In genomic region chr2:173738232-173738631, GRCm38 (mm10) we compare ENCODE assay signal across 8 mouse cellular contexts. TPM values are rescaled to one million over a fixed set of nuclear protein-coding genes. Genes with fewer than 3 reads are reported as not detected.
DNase-seq lines count a peak whose midpoint lies in the region; ATAC-seq lines count a peak whose summit lies in the region.

No protein-coding gene starts in this region.

- peak overlapping the region; percentile 79 for H3K4me3 ChIP-seq in heart, embryonic 13.5 days
- H3K4me3 ChIP-seq in hindbrain, embryonic 10.5 days = peak overlapping the region; percentile 89

- no peak overlapping the region for H3K27ac ChIP-seq in heart, embryonic 13.5 days (replicated peaks)
- peak overlapping the region; percentile 95 for H3K27ac ChIP-seq in hindbrain, embryonic 10.5 days

- H3K27me3 ChIP-seq in heart, embryonic 13.5 days (replicated peaks) = no peaks in the 10 kb centered on the region
- no peaks in the 10 kb centered on the region for H3K27me3 ChIP-seq in hindbrain, embryonic 10.5 days (ENCODE audit: insufficient read depth, poor library complexity, severe bottlenecking)

- H3K9me3 ChIP-seq in heart, embryonic 13.5 days = no peaks in the 10 kb centered on the region
- H3K9me3 ChIP-seq in hindbrain, embryonic 10.5 days = no peaks in the 10 kb centered on the region

- WGBS in heart, embryonic 13.5 days = 56% methylated on average over 9 of the region's 9 CpGs
- 87% methylated on average over 9 of the region's 9 CpGs for WGBS in hindbrain, embryonic 10.5 days

- no peak for DNase-seq in heart, adult 9 months (ENCODE audit: low spot score in 2 of 2)
- peak; percentile 23 for DNase-seq in MEL-GATA-1-ER (ENCODE audit: extremely low read depth, low read depth)
- no peak for DNase-seq in hindbrain, embryonic 10.5 days (ENCODE audit: low spot score)
- DNase-seq in left cerebral cortex, adult 11 months (ENCODE audit: low spot score) = no peak
- DNase-seq in right cerebral cortex, postnatal 14 days = no peak
- no peak for DNase-seq in cerebellum, adult 9-10 months

- peaks cover 9% of the 10 kb centered on the region for H3K36me3 ChIP-seq in heart, embryonic 13.5 days
- peaks cover 22% of the 10 kb centered on the region for H3K36me3 ChIP-seq in hindbrain, embryonic 10.5 days

- H3K4me2 ChIP-seq in heart, embryonic 13.5 days = peak overlapping the region; percentile 85

- no peak for ATAC-seq in heart, embryonic 13.5 days (ENCODE audit: extremely low read depth, insufficient number of reproducible peaks, low FRiP score, low TSS enrichment)
- ATAC-seq in megakaryocyte-erythroid progenitor cell, adult 5-6 weeks (replicated peaks; ENCODE audit: low FRiP score, low TSS enrichment, poor library complexity, severe bottlenecking) = peak; percentile 73

- H3K4me1 ChIP-seq in heart, embryonic 13.5 days = peaks cover 21% of the 10 kb centered on the region
- peaks cover 29% of the 10 kb centered on the region for H3K4me1 ChIP-seq in hindbrain, embryonic 10.5 days (replicated peaks)

- peak overlapping the region; percentile 92 for H3K9ac ChIP-seq in heart, embryonic 13.5 days

RNA-seq across cellular contexts. Expression of gene Vapb, which starts 0.9 kb away (rescaled TPM):
- 8.2 and 8.6 TPM in 2 replicates for polyA plus RNA-seq in heart, embryonic 13.5 days (2015; fragmentation: Nextera tagmentation; extraction: Ambion mirVana)
- 11.7 and 14.9 TPM in 2 replicates for polyA plus RNA-seq in hindbrain, embryonic 10.5 days (2016; fragmentation: Nextera tagmentation; extraction: Ambion mirVana)
- 5.2 and 8.8 TPM in 2 replicates for total RNA-seq in megakaryocyte-erythroid progenitor cell, adult 5-6 weeks (2014; fragmentation: Nextera tagmentation)
- 46.8 and 67.2 TPM in 2 replicates for total RNA-seq in megakaryocyte-erythroid progenitor cell, adult 5-6 weeks (2017)

RNA-seq across cellular contexts. Expression of gene 1700010B08Rik, which starts 19.0 kb away (rescaled TPM):
- not detected in 2 replicates for polyA plus RNA-seq in heart, embryonic 13.5 days (2015; fragmentation: Nextera tagmentation; extraction: Ambion mirVana)
- polyA plus RNA-seq in hindbrain, embryonic 10.5 days (2016; fragmentation: Nextera tagmentation; extraction: Ambion mirVana) = not detected in 2 replicates
- not detected in 2 replicates for total RNA-seq in megakaryocyte-erythroid progenitor cell, adult 5-6 weeks (2014; fragmentation: Nextera tagmentation)
- total RNA-seq in megakaryocyte-erythroid progenitor cell, adult 5-6 weeks (2017) = 0.38 TPM in 1 of 2 replicates, not detected in the other
